Mouse (Mus musculus) lung, adult 2 months (tissue): ENCODE results near the gene Pan2.

Experiments used
- CTCF ChIP-seq: fragments of 200-500 bp; IDR thresholded peaks from 2 replicates; pipeline ENCODE4 v1.5.1; 2011; ENCODE audit warnings: mild to moderate bottlenecking, low read length, control low read depth; ENCODE audit not compliant: insufficient read depth
- POLR2A ChIP-seq: fragments of 200-500 bp; IDR thresholded peaks from 2 replicates; pipeline ENCODE4 v1.6.1; 2011; ENCODE audit warnings: low read depth, mild to moderate bottlenecking, control low read depth, low read length, borderline replicate concordance; ENCODE audit errors: extremely low read depth

- no peak for TF ChIP-seq POLR2A
- no peak for TF ChIP-seq CTCF
Observed at GRCm38 (mm10) chr10:128323516-128323915, 20.4 kb downstream of the Pan2 start.
